Mouse (Mus musculus) forebrain, embryonic 13.5 days (tissue): Measurements from ENCODE around the gene Pou2af1. TPM values are rescaled to one million over a fixed set of nuclear protein-coding genes. Genes with fewer than 3 reads are reported as not detected.

ENCODE experiments used
- ATAC-seq: fragments of 200-750 bp; cut with Nextera tagmentation; 2 replicates; pipeline ENCODE4 v1.8.0; 2017
- H3K27ac ChIP-seq: fragments of 300-500 bp; sonication (generic); 2 replicates; pipeline ENCODE4 v1.5.1; 2015; ENCODE audit warnings: inconsistent platforms, mild to moderate bottlenecking, moderate library complexity
- H3K27me3 ChIP-seq: fragments of 300-500 bp; sonication (generic); 2 replicates; pipeline ENCODE4 v1.6.1; 2015; ENCODE audit warnings: mild to moderate bottlenecking, inconsistent platforms
- H3K36me3 ChIP-seq: fragments of 300-500 bp; sonication (generic); 2 replicates; pipeline ENCODE4 v1.6.1; 2015; ENCODE audit warnings: mild to moderate bottlenecking, inconsistent platforms; ENCODE audit not compliant: poor library complexity, severe bottlenecking
- H3K4me1 ChIP-seq: fragments of 300-500 bp; sonication (generic); 2 replicates; pipeline ENCODE4 v1.6.1; 2015; ENCODE audit warnings: inconsistent platforms
- H3K4me2 ChIP-seq: fragments of 300-500 bp; sonication (generic); 2 replicates; pipeline ENCODE4 v1.6.1; 2015; ENCODE audit warnings: inconsistent platforms, mild to moderate bottlenecking, moderate library complexity
- H3K4me3 ChIP-seq: fragments of 300-500 bp; sonication (generic); 2 replicates; pipeline ENCODE4 v1.5.1; 2015; ENCODE audit warnings: mild to moderate bottlenecking, inconsistent platforms
- H3K9ac ChIP-seq: fragments of 300-500 bp; sonication (generic); 2 replicates; pipeline ENCODE4 v1.6.1; 2015; ENCODE audit warnings: mild to moderate bottlenecking, inconsistent platforms
- H3K9me3 ChIP-seq: fragments of 300-500 bp; sonication (generic); replicated peaks from 2 replicates; pipeline ENCODE4 v1.6.1; 2016; ENCODE audit warnings: inconsistent platforms
- whole genome bisulfite sequencing: fragments of 180-500 bp; shearing (Covaris S2); methylation state at CpG from one replicate; pipeline ENCODE4 v1.1.7; 2015; 5-methylcytosine and 5-hydroxymethylcytosine counted together
- polyA plus RNA-seq: library from polyadenylated mRNA; unstranded; fragments of >200 nt; fragmentation: Nextera tagmentation; extraction: Ambion mirVana; gene quantifications from 2 replicates; pipeline ENCODE4 v1.2.1, GENCODE M21; 2015

Gene Pou2af1
- polyA plus RNA-seq, 1 experiment from 2014 or later, result 0.06 TPM

- no peak for ATAC-seq
- Histone ChIP-seq H3K4me1 (no peaks in the 10 kb centered on the region), H3K4me2 (no peak overlapping the region), H3K9me3 (no peaks in the 10 kb centered on the region), H3K27ac (no peak overlapping the region), H3K4me3 (no peak overlapping the region), H3K9ac (no peak overlapping the region), H3K27me3 (no peaks in the 10 kb centered on the region), H3K36me3 (no peaks in the 10 kb centered on the region)
- 89% methylated on average over 15 of the region's 15 CpGs for WGBS
These were observed 30.5 kb upstream of the Pou2af1 start for GRCm38 (mm10) chr9:51182716-51183710.

- no peaks in the 10 kb centered on the region for H3K4me1 ChIP-seq
- no peaks in the 10 kb centered on the region for H3K9me3 ChIP-seq
- ATAC-seq, result no peak
- no peaks in the 10 kb centered on the region for H3K36me3 ChIP-seq
- no peak overlapping the region for H3K4me3 ChIP-seq
- no peak overlapping the region for H3K4me2 ChIP-seq
- H3K9ac ChIP-seq, result no peak overlapping the region
- 90% methylated on average over 4 of the region's 4 CpGs for WGBS
- H3K27ac ChIP-seq, result no peak overlapping the region
- no peaks in the 10 kb centered on the region for H3K27me3 ChIP-seq
These were observed 28.1 kb upstream of the Pou2af1 start for GRCm38 (mm10) chr9:51185386-51185785.

- Histone ChIP-seq H3K27ac (no peak overlapping the region), H3K4me1 (no peaks in the 10 kb centered on the region), H3K4me2 (no peak overlapping the region), H3K9ac (no peak overlapping the region), H3K9me3 (no peaks in the 10 kb centered on the region), H3K27me3 (no peaks in the 10 kb centered on the region), H3K4me3 (no peak overlapping the region), H3K36me3 (no peaks in the 10 kb centered on the region)
- no peak for ATAC-seq
- WGBS, result 82% methylated on average over 5 of the region's 5 CpGs
These were observed 27.6 kb upstream of the Pou2af1 start for GRCm38 (mm10) chr9:51185871-51186270.

DNA sequence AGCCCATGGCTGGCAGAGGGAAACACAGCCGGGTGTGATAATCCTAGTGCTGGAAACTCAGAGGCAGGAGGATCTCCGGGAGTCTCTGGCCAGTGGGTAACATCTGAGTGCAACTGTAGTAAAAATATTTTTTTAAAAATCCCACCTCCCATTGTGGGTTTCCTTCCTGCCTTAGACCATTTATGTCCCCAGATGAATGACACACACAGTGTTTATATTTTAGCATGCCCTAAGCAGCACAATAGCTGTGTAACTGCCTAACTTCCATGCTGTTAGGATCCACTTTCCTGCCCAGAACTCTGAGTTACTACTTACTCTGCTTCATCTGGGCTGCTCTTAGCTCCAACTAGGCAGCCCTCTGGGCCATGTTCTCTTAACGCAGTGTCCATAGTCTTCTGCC is 22.9 kb upstream of the Pou2af1 start:
- WGBS, result 83% methylated on average over 3 of the region's 3 CpGs
- no peak for ATAC-seq
- H3K4me3 ChIP-seq, result no peak overlapping the region
- H3K27me3 ChIP-seq, result no peaks in the 10 kb centered on the region
- no peaks in the 10 kb centered on the region for H3K4me1 ChIP-seq
- no peak overlapping the region for H3K9ac ChIP-seq
- no peaks in the 10 kb centered on the region for H3K36me3 ChIP-seq
- H3K27ac ChIP-seq, result no peak overlapping the region
- no peak overlapping the region for H3K4me2 ChIP-seq
- H3K9me3 ChIP-seq, result no peaks in the 10 kb centered on the region

- no peaks in the 10 kb centered on the region for H3K9me3 ChIP-seq
- H3K4me2 ChIP-seq, result no peak overlapping the region
- ATAC-seq, result no peak
- WGBS, result 71% methylated on average over 4 of the region's 4 CpGs
- no peak overlapping the region for H3K27ac ChIP-seq
- no peak overlapping the region for H3K4me3 ChIP-seq
- no peaks in the 10 kb centered on the region for H3K4me1 ChIP-seq
- H3K9ac ChIP-seq, result no peak overlapping the region
- no peaks in the 10 kb centered on the region for H3K27me3 ChIP-seq
- no peaks in the 10 kb centered on the region for H3K36me3 ChIP-seq
These were observed 18.7 kb upstream of the Pou2af1 start for GRCm38 (mm10) chr9:51194790-51195189.

GRCm38 (mm10) chr9:51208974-51209332 is 4.6 kb upstream of the Pou2af1 start:
- Histone ChIP-seq H3K4me1 (no peaks in the 10 kb centered on the region), H3K27ac (no peak overlapping the region), H3K9me3 (no peaks in the 10 kb centered on the region), H3K9ac (no peak overlapping the region), H3K27me3 (no peaks in the 10 kb centered on the region), H3K36me3 (no peaks in the 10 kb centered on the region), H3K4me3 (no peak overlapping the region), H3K4me2 (no peak overlapping the region)
- no peak for ATAC-seq
- WGBS, result 93% methylated on average over 2 of the region's 2 CpGs

DNA sequence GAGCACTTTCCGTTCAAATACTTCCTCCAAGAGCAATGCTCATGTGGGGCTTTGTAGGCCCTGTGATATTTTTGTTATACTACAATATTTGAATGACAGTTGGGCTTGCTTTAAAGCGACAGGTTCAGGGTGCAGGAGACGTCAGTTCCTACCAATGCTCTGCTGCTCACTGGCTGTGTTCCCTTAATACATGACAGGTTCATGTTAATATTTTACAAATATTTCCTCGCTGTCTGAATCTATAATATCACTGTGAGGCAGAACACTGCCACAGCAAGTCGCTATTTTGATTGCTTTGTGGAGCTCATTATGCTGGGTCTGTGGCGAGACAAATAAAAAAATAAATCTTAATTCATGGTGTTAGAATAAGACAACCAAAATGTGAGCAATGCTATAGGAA is 2.3 kb upstream of the Pou2af1 start:
- Histone ChIP-seq H3K4me3 (no peak overlapping the region), H3K9me3 (no peaks in the 10 kb centered on the region), H3K4me2 (no peak overlapping the region), H3K4me1 (no peaks in the 10 kb centered on the region), H3K27ac (no peak overlapping the region), H3K36me3 (no peaks in the 10 kb centered on the region), H3K27me3 (no peaks in the 10 kb centered on the region), H3K9ac (no peak overlapping the region)
- ATAC-seq, result no peak
- 81% methylated on average over 6 of the region's 6 CpGs for WGBS

- Histone ChIP-seq H3K4me3 (no peak overlapping the region), H3K9ac (no peak overlapping the region), H3K4me1 (no peaks in the 10 kb centered on the region), H3K27ac (no peak overlapping the region), H3K27me3 (no peaks in the 10 kb centered on the region), H3K9me3 (no peaks in the 10 kb centered on the region), H3K36me3 (no peaks in the 10 kb centered on the region), H3K4me2 (no peak overlapping the region)
- no peak for ATAC-seq
- WGBS, result 94% methylated on average over 6 of the region's 6 CpGs
These were observed 275 bp downstream of the Pou2af1 start for GRCm38 (mm10) chr9:51213729-51214237.

GRCm38 (mm10) chr9:51215311-51215710 is 1.8 kb downstream of the Pou2af1 start:
- Histone ChIP-seq H3K9ac (no peak overlapping the region), H3K9me3 (no peaks in the 10 kb centered on the region), H3K27me3 (no peaks in the 10 kb centered on the region), H3K4me2 (no peak overlapping the region), H3K27ac (no peak overlapping the region), H3K36me3 (no peaks in the 10 kb centered on the region), H3K4me3 (no peak overlapping the region), H3K4me1 (no peaks in the 10 kb centered on the region)
- no peak for ATAC-seq
- 57% methylated on average over 4 of the region's 4 CpGs for WGBS

- Histone ChIP-seq H3K9ac (no peak overlapping the region), H3K27ac (no peak overlapping the region), H3K27me3 (no peaks in the 10 kb centered on the region), H3K9me3 (no peaks in the 10 kb centered on the region), H3K4me3 (no peak overlapping the region), H3K4me2 (no peak overlapping the region), H3K4me1 (no peaks in the 10 kb centered on the region), H3K36me3 (no peaks in the 10 kb centered on the region)
- ATAC-seq, result no peak
- whole genome bisulfite sequencing, result 83% methylated on average over 6 of the region's 6 CpGs
These were observed 2.4 kb downstream of the Pou2af1 start for GRCm38 (mm10) chr9:51215949-51216348.

GRCm38 (mm10) chr9:51225636-51226166 is 12.2 kb downstream of the Pou2af1 start:
- H3K4me3 ChIP-seq, result no peak overlapping the region
- H3K27ac ChIP-seq, result no peak overlapping the region
- no peaks in the 10 kb centered on the region for H3K4me1 ChIP-seq
- H3K36me3 ChIP-seq, result no peaks in the 10 kb centered on the region
- H3K9me3 ChIP-seq, result no peaks in the 10 kb centered on the region
- no peak overlapping the region for H3K9ac ChIP-seq
- no peak overlapping the region for H3K4me2 ChIP-seq
- no peak for ATAC-seq
- H3K27me3 ChIP-seq, result no peaks in the 10 kb centered on the region
- 87% methylated on average over 5 of the region's 5 CpGs for WGBS

- Histone ChIP-seq H3K27me3 (no peaks in the 10 kb centered on the region), H3K4me1 (no peaks in the 10 kb centered on the region), H3K4me2 (no peak overlapping the region), H3K27ac (no peak overlapping the region), H3K9ac (no peak overlapping the region), H3K4me3 (no peak overlapping the region), H3K36me3 (no peaks in the 10 kb centered on the region), H3K9me3 (no peaks in the 10 kb centered on the region)
- no peak for ATAC-seq
- 83% methylated on average over 4 of the region's 4 CpGs for WGBS
These were observed 17.3 kb downstream of the Pou2af1 start for GRCm38 (mm10) chr9:51230701-51231389.
